Mouse (Mus musculus): Measurements from ENCODE around the gene Aldh1l1. TPM values are rescaled to one million over a fixed set of nuclear protein-coding genes. Genes with fewer than 3 reads are reported as not detected.

Gene Aldh1l1
- polyA plus RNA-seq, 1 experiment, result not detected

DNA sequence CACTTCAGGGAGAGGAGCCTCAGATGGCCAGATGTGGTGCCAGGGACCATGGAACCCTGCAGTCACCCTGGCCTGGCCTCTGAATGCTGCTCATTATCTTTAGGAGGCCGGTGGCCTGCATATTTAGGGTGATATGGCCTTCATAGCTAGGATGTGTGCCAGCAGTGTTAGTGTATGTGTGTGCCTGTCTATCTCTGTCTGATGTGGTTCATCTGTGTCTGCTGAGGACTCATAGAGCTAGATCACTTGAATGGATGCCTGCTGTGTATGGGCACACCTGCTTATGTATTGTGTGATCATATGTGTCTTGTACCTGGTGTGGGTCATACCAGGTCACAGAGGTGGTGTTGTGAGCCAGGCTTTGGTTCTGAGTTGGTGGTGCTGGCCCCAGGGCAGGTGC, 18.0 kb upstream of the Aldh1l1 start:
- Histone ChIP-seq H3K36me3 (ENCODE audit: control insufficient read depth) (peaks cover 16% of the 10 kb centered on the region; the same call in 1 of the 2 replicates), H3K27me3 (ENCODE audit: control insufficient read depth) (peaks cover 14% of the 10 kb centered on the region), H3K4me3 (replicated peaks) (no peak overlapping the region), H3K4me1 (ENCODE audit: control insufficient read depth) (no peaks in the 10 kb centered on the region), H3K9me3 (ENCODE audit: control insufficient read depth, low read length) (no peaks in the 10 kb centered on the region)
- TF ChIP-seq TAL1 (IDR thresholded peaks at IDR 0.05; ENCODE audit: low read length) (no peak), GATA1 (IDR thresholded peaks at IDR 0.05; ENCODE audit: low read length) (no peak)

GRCm38 (mm10) chr6:90469041-90469440, 17.2 kb upstream of the Aldh1l1 start:
- Histone ChIP-seq H3K4me3 (replicated peaks) (no peak overlapping the region), H3K4me1 (ENCODE audit: control insufficient read depth) (no peaks in the 10 kb centered on the region), H3K27me3 (ENCODE audit: control insufficient read depth) (peaks cover 6% of the 10 kb centered on the region), H3K36me3 (ENCODE audit: control insufficient read depth) (peaks cover 16% of the 10 kb centered on the region; the same call in 1 of the 2 replicates), H3K9me3 (ENCODE audit: control insufficient read depth, low read length) (no peaks in the 10 kb centered on the region)
- no peak for TF ChIP-seq TAL1 (IDR thresholded peaks at IDR 0.05; ENCODE audit: low read length)
- no peak for TF ChIP-seq GATA1 (IDR thresholded peaks at IDR 0.05; ENCODE audit: low read length)

- H3K9me3 ChIP-seq (ENCODE audit: control insufficient read depth, low read length), result no peaks in the 10 kb centered on the region
- no peak for TF ChIP-seq TAL1 (IDR thresholded peaks at IDR 0.05; ENCODE audit: low read length)
- no peak for TF ChIP-seq GATA1 (IDR thresholded peaks at IDR 0.05; ENCODE audit: low read length)
- H3K4me3 ChIP-seq (replicated peaks), result no peak overlapping the region
- H3K36me3 ChIP-seq (ENCODE audit: control insufficient read depth), result peaks cover 16% of the 10 kb centered on the region; the same call in 1 of the 2 replicates
- H3K27me3 ChIP-seq (ENCODE audit: control insufficient read depth), result no peaks in the 10 kb centered on the region
- H3K4me1 ChIP-seq (ENCODE audit: control insufficient read depth), result no peaks in the 10 kb centered on the region
Observed at GRCm38 (mm10) chr6:90470255-90470654, 16.0 kb upstream of the Aldh1l1 start.

GRCm38 (mm10) chr6:90470947-90471541, 15.2 kb upstream of the Aldh1l1 start:
- Histone ChIP-seq H3K36me3 (ENCODE audit: control insufficient read depth) (peaks cover 16% of the 10 kb centered on the region; the same call in 1 of the 2 replicates), H3K9me3 (ENCODE audit: control insufficient read depth, low read length) (no peaks in the 10 kb centered on the region)
- TF ChIP-seq GATA1 (IDR thresholded peaks at IDR 0.05; ENCODE audit: low read length) (no peak), TAL1 (IDR thresholded peaks at IDR 0.05; ENCODE audit: low read length) (no peak)

GRCm38 (mm10) chr6:90472079-90472478, 14.1 kb upstream of the Aldh1l1 start:
- Histone ChIP-seq H3K36me3 (ENCODE audit: control insufficient read depth) (peaks cover 10% of the 10 kb centered on the region; the same call in 1 of the 2 replicates), H3K27me3 (ENCODE audit: control insufficient read depth) (no peaks in the 10 kb centered on the region), H3K4me3 (replicated peaks) (no peak overlapping the region), H3K9me3 (ENCODE audit: control insufficient read depth, low read length) (no peaks in the 10 kb centered on the region), H3K4me1 (ENCODE audit: control insufficient read depth) (no peaks in the 10 kb centered on the region)
- TF ChIP-seq TAL1 (IDR thresholded peaks at IDR 0.05; ENCODE audit: low read length), result no peak
- no peak for TF ChIP-seq GATA1 (IDR thresholded peaks at IDR 0.05; ENCODE audit: low read length)

More at GRCm38 (mm10) chr6:90470947-90471541, 15.2 kb upstream of the Aldh1l1 start:
- Histone ChIP-seq H3K4me3 (replicated peaks) (no peak overlapping the region), H3K4me1 (ENCODE audit: control insufficient read depth) (no peaks in the 10 kb centered on the region), H3K27me3 (ENCODE audit: control insufficient read depth) (no peaks in the 10 kb centered on the region)

GRCm38 (mm10) chr6:90472697-90473096, 13.5 kb upstream of the Aldh1l1 start:
- Histone ChIP-seq H3K9me3 (ENCODE audit: control insufficient read depth, low read length) (no peaks in the 10 kb centered on the region), H3K27me3 (ENCODE audit: control insufficient read depth) (no peaks in the 10 kb centered on the region), H3K4me1 (ENCODE audit: control insufficient read depth) (no peaks in the 10 kb centered on the region), H3K4me3 (replicated peaks) (no peak overlapping the region), H3K36me3 (ENCODE audit: control insufficient read depth) (peaks cover 10% of the 10 kb centered on the region; the same call in 1 of the 2 replicates)
- TF ChIP-seq GATA1 (IDR thresholded peaks at IDR 0.05; ENCODE audit: low read length), result no peak
- TF ChIP-seq TAL1 (IDR thresholded peaks at IDR 0.05; ENCODE audit: low read length), result no peak

GRCm38 (mm10) chr6:90473630-90474360, 12.4 kb upstream of the Aldh1l1 start:
- H3K4me3 ChIP-seq (replicated peaks), result no peak overlapping the region
- peaks cover 5% of the 10 kb centered on the region; the same call in 1 of the 2 replicates for H3K36me3 ChIP-seq (ENCODE audit: control insufficient read depth)
- TF ChIP-seq TAL1 (IDR thresholded peaks at IDR 0.05; ENCODE audit: low read length) (no peak), GATA1 (IDR thresholded peaks at IDR 0.05; ENCODE audit: low read length) (no peak)
- no peaks in the 10 kb centered on the region for H3K9me3 ChIP-seq (ENCODE audit: control insufficient read depth, low read length)
- no peaks in the 10 kb centered on the region for H3K4me1 ChIP-seq (ENCODE audit: control insufficient read depth)
- H3K27me3 ChIP-seq (ENCODE audit: control insufficient read depth), result no peaks in the 10 kb centered on the region

DNA sequence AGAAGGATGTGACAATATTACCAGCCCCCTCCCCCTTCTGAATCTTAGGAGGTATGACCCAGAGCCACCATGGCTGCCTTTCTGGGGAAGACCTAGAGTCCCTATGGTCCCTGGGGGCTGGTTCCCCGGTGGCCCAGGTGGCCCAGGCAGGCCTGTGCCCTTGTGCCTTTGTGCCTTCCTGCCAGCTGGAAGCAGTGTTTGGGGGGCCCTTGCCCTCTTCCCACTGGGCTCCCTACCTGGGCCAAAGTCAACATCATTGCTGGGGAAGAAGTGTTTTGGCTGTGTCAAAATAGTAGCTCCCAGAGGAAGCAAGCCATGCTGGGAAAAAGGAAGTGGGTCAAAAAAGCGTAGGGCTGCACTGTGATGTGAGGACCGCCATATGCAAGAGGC, 11.9 kb upstream of the Aldh1l1 start:
- Histone ChIP-seq H3K4me1 (ENCODE audit: control insufficient read depth) (no peaks in the 10 kb centered on the region), H3K4me3 (replicated peaks) (no peak overlapping the region), H3K27me3 (ENCODE audit: control insufficient read depth) (no peaks in the 10 kb centered on the region), H3K36me3 (ENCODE audit: control insufficient read depth) (peaks cover 5% of the 10 kb centered on the region; the same call in 1 of the 2 replicates), H3K9me3 (ENCODE audit: control insufficient read depth, low read length) (no peaks in the 10 kb centered on the region)
- TF ChIP-seq GATA1 (IDR thresholded peaks at IDR 0.05; ENCODE audit: low read length) (no peak), TAL1 (IDR thresholded peaks at IDR 0.05; ENCODE audit: low read length) (no peak)

GRCm38 (mm10) chr6:90475176-90475853, 10.9 kb upstream of the Aldh1l1 start:
- no peaks in the 10 kb centered on the region for H3K4me1 ChIP-seq (ENCODE audit: control insufficient read depth)
- no peak for TF ChIP-seq TAL1 (IDR thresholded peaks at IDR 0.05; ENCODE audit: low read length)
- no peak for TF ChIP-seq GATA1 (IDR thresholded peaks at IDR 0.05; ENCODE audit: low read length)
- H3K4me3 ChIP-seq (replicated peaks), result no peak overlapping the region
- no peaks in the 10 kb centered on the region for H3K27me3 ChIP-seq (ENCODE audit: control insufficient read depth)
- no peaks in the 10 kb centered on the region for H3K9me3 ChIP-seq (ENCODE audit: control insufficient read depth, low read length)
- peaks cover 5% of the 10 kb centered on the region; the same call in 1 of the 2 replicates for H3K36me3 ChIP-seq (ENCODE audit: control insufficient read depth)
